Mouse (Mus musculus) MEL (cell line): Measurements from ENCODE around the gene Tango6. TPM values are rescaled to one million over a fixed set of nuclear protein-coding genes. Genes with fewer than 3 reads are reported as not detected.

ENCODE experiments used
- DNase-seq: peaks from one replicate; pipeline ENCODE4 v3.0.0; 2011; ENCODE audit warnings: low read depth, low spot score
- H3K27ac ChIP-seq: 2 replicates; pipeline ENCODE4 v1.5.1; 2012; ENCODE audit warnings: low read depth, mild to moderate bottlenecking, control low read depth, low read length, moderate library complexity; ENCODE audit not compliant: control insufficient read depth
- H3K27me3 ChIP-seq, 2 experiments: fragments of 150-350 bp in 1 of 2; sonication (generic) in 1 of 2; 2 replicates each; pipeline ENCODE4 v1.6.1; 2012; ENCODE audit warnings: low read length in 2 of 2, mild to moderate bottlenecking in 2 of 2, improper control_type of control experiment in 1 of 2, moderate library complexity in 1 of 2; ENCODE audit not compliant: insufficient read depth in 2 of 2, control insufficient read depth in 1 of 2
- H3K36me3 ChIP-seq, 2 experiments: 2 replicates each; pipeline ENCODE4 v1.6.1; 2012 to 2014; ENCODE audit warnings: low read length in 2 of 2, improper control_type of control experiment in 1 of 2, inconsistent platforms in 1 of 2, mild to moderate bottlenecking in 1 of 2; ENCODE audit not compliant: insufficient read depth in 2 of 2, control insufficient read depth in 1 of 2
- H3K4me1 ChIP-seq, 2 experiments: fragments of 150-350 bp in 1 of 2; sonication (generic) in 1 of 2; 2 replicates each; pipeline ENCODE4 v1.6.1; 2012; ENCODE audit warnings: low read length in 2 of 2, improper control_type of control experiment in 1 of 2, mild to moderate bottlenecking in 1 of 2; ENCODE audit not compliant: insufficient read depth in 2 of 2, control insufficient read depth in 1 of 2
- H3K4me3 ChIP-seq, 2 experiments: fragments of 150-350 bp in 1 of 2; sonication (generic) in 1 of 2; 2 replicates each; pipeline ENCODE4 v1.5.1; 2012; ENCODE audit warnings: low read depth in 2 of 2, low read length in 2 of 2, mild to moderate bottlenecking in 2 of 2, moderate library complexity in 2 of 2, control low read depth in 1 of 2, improper control_type of control experiment in 1 of 2; ENCODE audit not compliant: control insufficient read depth in 1 of 2, insufficient read depth in 1 of 2
- H3K79me2 ChIP-seq: 2 replicates; pipeline ENCODE4 v1.6.1; 2012; ENCODE audit warnings: mild to moderate bottlenecking, low read length, moderate library complexity; ENCODE audit not compliant: control insufficient read depth, poor library complexity, insufficient read depth
- H3K9ac ChIP-seq: 2 replicates; pipeline ENCODE4 v1.6.1; 2012; ENCODE audit warnings: low read depth, mild to moderate bottlenecking, control low read depth, low read length, moderate library complexity; ENCODE audit not compliant: control insufficient read depth, poor library complexity, severe bottlenecking
- H3K9me3 ChIP-seq: fragments of 150-350 bp; sonication (generic); replicated peaks from 2 replicates; pipeline ENCODE4 v1.6.1; 2012; ENCODE audit warnings: mild to moderate bottlenecking, low read length, improper control_type of control experiment, moderate library complexity; ENCODE audit not compliant: insufficient read depth
- BHLHE40 ChIP-seq: IDR thresholded peaks from 2 replicates; pipeline ENCODE4 v1.6.1; 2012; ENCODE audit warnings: low read depth, mild to moderate bottlenecking, inconsistent platforms, low read length, improper control_type of control experiment, borderline replicate concordance
- E2F4 ChIP-seq: IDR thresholded peaks from 2 replicates; pipeline ENCODE4 v1.6.1; 2011; ENCODE audit warnings: low read depth, low read length, improper control_type of control experiment, borderline replicate concordance
- GATA1 ChIP-seq: IDR thresholded peaks from 2 replicates; pipeline ENCODE4 v1.6.1; 2011; ENCODE audit warnings: low read depth, low read length, improper control_type of control experiment
- MEF2A ChIP-seq: IDR thresholded peaks from 2 replicates; pipeline ENCODE4 v1.6.1; 2014; ENCODE audit warnings: low read depth, mild to moderate bottlenecking, inconsistent platforms, low read length, improper control_type of control experiment; ENCODE audit not compliant: poor library complexity, insufficient replicate concordance, severe bottlenecking; ENCODE audit errors: extremely low read depth
- MYB ChIP-seq: IDR thresholded peaks from 2 replicates; pipeline ENCODE4 v1.6.1; 2011; ENCODE audit warnings: mild to moderate bottlenecking, low read depth, low read length, improper control_type of control experiment
- MYC ChIP-seq: IDR thresholded peaks from 2 replicates; pipeline ENCODE4 v1.6.1; 2011; ENCODE audit warnings: low read depth, mild to moderate bottlenecking, low read length, improper control_type of control experiment, moderate library complexity
- NELFE ChIP-seq: IDR thresholded peaks from 2 replicates; pipeline ENCODE4 v1.6.1; 2011; ENCODE audit warnings: low read depth, low read length, improper control_type of control experiment
- NRF1 ChIP-seq: IDR thresholded peaks from 2 replicates; pipeline ENCODE4 v1.6.1; 2014; ENCODE audit warnings: low read depth, mild to moderate bottlenecking, inconsistent platforms, low read length, improper control_type of control experiment, moderate library complexity; ENCODE audit not compliant: poor library complexity, insufficient read depth, severe bottlenecking
- POLR2AphosphoS2 ChIP-seq: IDR thresholded peaks from 2 replicates; pipeline ENCODE4 v1.6.1; 2011; ENCODE audit warnings: low read length, improper control_type of control experiment
- POLR2AphosphoS5 ChIP-seq: IDR thresholded peaks from 2 replicates; pipeline ENCODE4 v1.6.1; 2012; ENCODE audit warnings: low read depth, borderline replicate concordance, mild to moderate bottlenecking, inconsistent platforms, low read length, moderate library complexity, mixed read lengths
- RCOR1 ChIP-seq: IDR thresholded peaks from 2 replicates; pipeline ENCODE4 v1.6.1; 2012; ENCODE audit warnings: low read depth, mild to moderate bottlenecking, inconsistent platforms, low read length, improper control_type of control experiment
- TAL1 ChIP-seq: IDR thresholded peaks from 2 replicates; pipeline ENCODE4 v1.6.1; 2012; ENCODE audit warnings: mild to moderate bottlenecking, inconsistent platforms, low read length, moderate library complexity, mixed read lengths
- TBP ChIP-seq: IDR thresholded peaks from 2 replicates; pipeline ENCODE4 v1.8.0; 2011; ENCODE audit warnings: low read depth, low read length, improper control_type of control experiment
- TCF12 ChIP-seq: IDR thresholded peaks from 2 replicates; pipeline ENCODE4 v1.6.1; 2014; ENCODE audit warnings: low read depth, mild to moderate bottlenecking, inconsistent platforms, low read length, improper control_type of control experiment, moderate library complexity
- UBTF ChIP-seq: IDR thresholded peaks from 2 replicates; pipeline ENCODE4 v1.6.1; 2012; ENCODE audit warnings: low read depth, mild to moderate bottlenecking, inconsistent platforms, low read length, improper control_type of control experiment, moderate library complexity, borderline replicate concordance; ENCODE audit not compliant: insufficient read depth
- ZC3H11A ChIP-seq: IDR thresholded peaks from 2 replicates; pipeline ENCODE4 v1.6.1; 2012; ENCODE audit warnings: low read depth, mild to moderate bottlenecking, inconsistent platforms, low read length, improper control_type of control experiment
- ZKSCAN1 ChIP-seq: IDR thresholded peaks from 2 replicates; pipeline ENCODE4 v1.6.1; 2012; ENCODE audit warnings: low read depth, mild to moderate bottlenecking, inconsistent platforms, low read length, improper control_type of control experiment, moderate library complexity
- ZMIZ1 ChIP-seq: IDR thresholded peaks from 2 replicates; pipeline ENCODE4 v1.6.1; 2012; ENCODE audit warnings: low read depth, mild to moderate bottlenecking, inconsistent platforms, low read length, improper control_type of control experiment, moderate library complexity
- ZNF384 ChIP-seq: IDR thresholded peaks from 2 replicates; pipeline ENCODE4 v1.6.1; 2012; ENCODE audit warnings: low read depth, mild to moderate bottlenecking, inconsistent platforms, low read length, improper control_type of control experiment
- polyA plus RNA-seq, 2 experiments: library from polyadenylated mRNA; stranded (reverse) in 1 of 2; unstranded in 1 of 2; fragments of >175 nt in 1 of 2; fragments of >200 nt in 1 of 2; gene quantifications; 2 replicates each; pipeline versions ENCODE4 v1.2.1 to v1.2.4; 2012; ENCODE audit warnings: low replicate concordance in 2 of 2, low read depth in 1 of 2; ENCODE audit not compliant: insufficient read length in 2 of 2, insufficient read depth in 1 of 2, missing spikeins in 1 of 2
- total RNA-seq: library from RNA; depleted of rRNA; stranded (reverse); fragments of 300-350 nt; gene quantifications from 2 replicates; pipeline ENCODE4 v1.2.3, GENCODE M21; 2012

Tango6 gene
- total and polyA plus RNA-seq, 3 experiments, result 3.0 to 6.1 TPM; not detected in 1

DNA sequence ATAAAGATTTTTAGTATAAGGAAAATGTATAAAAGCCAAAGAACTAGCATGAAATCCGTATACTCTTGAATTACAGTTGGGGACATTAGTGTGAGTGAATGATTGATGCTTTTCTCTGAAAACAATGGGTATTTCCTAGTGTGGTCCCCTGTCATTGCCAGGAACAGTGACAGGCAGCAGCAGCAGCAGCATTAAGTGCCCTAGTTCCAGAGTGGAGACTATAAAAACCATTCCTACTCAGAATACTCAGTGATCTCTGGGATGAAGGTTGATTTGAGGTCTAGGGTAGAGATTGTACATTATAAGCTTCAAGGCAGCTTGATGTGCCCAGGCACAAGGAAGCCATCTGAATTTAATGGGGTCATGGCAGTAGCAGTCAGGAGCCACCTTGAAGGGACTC lies 45.0 kb downstream of the Tango6 start:
- H3K27me3 ChIP-seq, result no peaks in the 10 kb centered on the region
- H3K79me2 ChIP-seq, result no peaks in the 10 kb centered on the region
- no peak overlapping the region for H3K9ac ChIP-seq
- H3K36me3 ChIP-seq, result no peaks in the 10 kb centered on the region; a peak in 1 of 4 replicates
- H3K4me3 ChIP-seq, result no peak overlapping the region
- H3K9me3 ChIP-seq, result no peaks in the 10 kb centered on the region
- no peak for DNase-seq
- H3K4me1 ChIP-seq, result no peaks in the 10 kb centered on the region
- no peak overlapping the region for H3K27ac ChIP-seq
- TF ChIP-seq ZKSCAN1 (no peak), NELFE (no peak), ZNF384 (no peak), POLR2AphosphoS5 (no peak), E2F4 (no peak), ZMIZ1 (no peak), MYB (no peak), TBP (no peak), MYC (no peak), TAL1 (no peak), BHLHE40 (no peak), UBTF (no peak), POLR2AphosphoS2 (no peak), TCF12 (no peak), MEF2A (no peak), NRF1 (no peak), ZC3H11A (no peak), GATA1 (no peak)

GRCm38 (mm10) chr8:106732921-106733320 lies 50.1 kb downstream of the Tango6 start:
- H3K27ac ChIP-seq, result no peak overlapping the region
- no peaks in the 10 kb centered on the region for H3K4me1 ChIP-seq
- H3K36me3 ChIP-seq, result no peaks in the 10 kb centered on the region; a peak in 1 of 4 replicates
- H3K9me3 ChIP-seq, result no peaks in the 10 kb centered on the region
- H3K79me2 ChIP-seq, result no peaks in the 10 kb centered on the region
- H3K9ac ChIP-seq, result no peak overlapping the region
- no peak for DNase-seq
- H3K27me3 ChIP-seq, result no peaks in the 10 kb centered on the region
- TF ChIP-seq ZC3H11A (no peak), RCOR1 (no peak)
- no peak overlapping the region for H3K4me3 ChIP-seq
